ENCODE assay signal across 8 mouse cellular contexts in genomic region chr5:119626662-119627061, GRCm38 (mm10). TPM values are rescaled to one million over a fixed set of nuclear protein-coding genes. Genes with fewer than 3 reads are reported as not detected.
DNase-seq lines count a peak whose midpoint lies in the region; ATAC-seq lines count a peak whose summit lies in the region.

No protein-coding gene starts in this region.

- no peaks in the 10 kb centered on the region for H3K9me3 ChIP-seq in kidney, embryonic 14.5 days (ENCODE audit: control insufficient read depth, low read length)
- no peaks in the 10 kb centered on the region for H3K9me3 ChIP-seq in embryonic facial prominence, embryonic 10.5 days
- H3K9me3 ChIP-seq in midbrain, embryonic 11.5 days (ENCODE audit: control insufficient read depth, low read length) = no peaks in the 10 kb centered on the region

- H3K36me3 ChIP-seq in kidney, embryonic 14.5 days (ENCODE audit: control insufficient read depth, insufficient read depth, low read length) = no peaks in the 10 kb centered on the region
- H3K36me3 ChIP-seq in embryonic facial prominence, embryonic 10.5 days (replicated peaks) = no peaks in the 10 kb centered on the region
- no peaks in the 10 kb centered on the region for H3K36me3 ChIP-seq in midbrain, embryonic 11.5 days (ENCODE audit: control insufficient read depth, insufficient read depth, low read length)

- H3K4me3 ChIP-seq in kidney, embryonic 14.5 days (ENCODE audit: low read length) = peak overlapping the region; percentile 16; the same call in 1 of the 2 replicates
- peak overlapping the region; percentile 50 for H3K4me3 ChIP-seq in embryonic facial prominence, embryonic 10.5 days
- peak overlapping the region; percentile 14 for H3K4me3 ChIP-seq in midbrain, embryonic 11.5 days (ENCODE audit: low read depth, low read length)

- ATAC-seq in kidney, embryonic 14.5 days (ENCODE audit: low FRiP score, low TSS enrichment) = no peak
- ATAC-seq in midbrain, embryonic 11.5 days (ENCODE audit: low FRiP score) = no peak
- ATAC-seq in megakaryocyte, adult 5-6 weeks (ENCODE audit: poor library complexity, severe bottlenecking) = no peak

- no peak overlapping the region for H3K27ac ChIP-seq in kidney, embryonic 14.5 days (ENCODE audit: low read depth, low read length)
- H3K27ac ChIP-seq in embryonic facial prominence, embryonic 10.5 days (replicated peaks) = peak overlapping the region; percentile 80
- no peak overlapping the region for H3K27ac ChIP-seq in midbrain, embryonic 11.5 days (ENCODE audit: low read depth, low read length)

- H3K4me1 ChIP-seq in kidney, embryonic 14.5 days (ENCODE audit: control insufficient read depth, insufficient read depth, low read length) = peaks cover 11% of the 10 kb centered on the region; the same call in 1 of the 2 replicates
- peaks cover 72% of the 10 kb centered on the region for H3K4me1 ChIP-seq in embryonic facial prominence, embryonic 10.5 days
- peaks cover 9% of the 10 kb centered on the region for H3K4me1 ChIP-seq in midbrain, embryonic 11.5 days (ENCODE audit: control insufficient read depth, insufficient read depth, low read length)

- peak overlapping the region; percentile 37 for H3K4me2 ChIP-seq in kidney, embryonic 14.5 days (replicated peaks; ENCODE audit: low read depth, low read length)
- H3K4me2 ChIP-seq in midbrain, embryonic 11.5 days = peak overlapping the region; percentile 33

- 5% methylated on average over 22 of the region's 22 CpGs for WGBS in kidney, embryonic 14.5 days
- 2% methylated on average over 22 of the region's 22 CpGs for WGBS in embryonic facial prominence, embryonic 10.5 days
- WGBS in midbrain, embryonic 11.5 days = under 1% methylated on average over 22 of the region's 22 CpGs

- H3K9ac ChIP-seq in kidney, embryonic 14.5 days (ENCODE audit: low read depth, low read length) = 0 out of 2 replicates have a peak overlapping the region, but pooled peaks have one; percentile 8
- 0 out of 2 replicates have a peak overlapping the region, but pooled peaks have one; percentile 12 for H3K9ac ChIP-seq in midbrain, embryonic 11.5 days (ENCODE audit: low read length)

- H3K27me3 ChIP-seq in kidney, embryonic 14.5 days (ENCODE audit: control insufficient read depth, insufficient read depth, low read length) = peaks cover 25% of the 10 kb centered on the region
- peaks cover 90% of the 10 kb centered on the region for H3K27me3 ChIP-seq in embryonic facial prominence, embryonic 10.5 days (replicated peaks; ENCODE audit: low read depth, poor library complexity, severe bottlenecking)
- peaks cover 48% of the 10 kb centered on the region for H3K27me3 ChIP-seq in midbrain, embryonic 11.5 days (ENCODE audit: control insufficient read depth, insufficient read depth, low read length)

- no peak for DNase-seq in kidney, adult 11 months
- DNase-seq in embryonic facial prominence, embryonic 10.5 days (ENCODE audit: low spot score) = peak; percentile 65
- peak; percentile 28 for DNase-seq in heart, postnatal 4 days
- DNase-seq in midbrain, embryonic 11.5 days (ENCODE audit: low spot score, missing footprints) = peak; percentile 92
- DNase-seq in cerebellum, postnatal 36 days = no peak
- DNase-seq in c-Kit-positive CD71-positive TER-119-positive erythroid progenitor cells, embryonic 14.5 days (ENCODE audit: low spot score) = no peak

RNA-seq across cellular contexts. Expression of gene Tbx3, which starts 43.8 kb away (rescaled TPM):
- 31.7 and 53.3 TPM in 2 replicates for polyA plus RNA-seq in kidney, embryonic 14.5 days (2014; fragmentation: Nextera tagmentation; extraction: Ambion mirVana)
- 58.3 and 64.8 TPM in 2 replicates for polyA plus RNA-seq in embryonic facial prominence, embryonic 10.5 days (2016; fragmentation: Nextera tagmentation; extraction: Ambion mirVana)
- 10 to 100 TPM; 14.4 to 15.8 TPM for total RNA-seq in heart, postnatal 4 days (2021)
- polyA plus RNA-seq in midbrain, embryonic 11.5 days (2014; fragmentation: Nextera tagmentation; extraction: Ambion mirVana) = 1.3 and 1.4 TPM in 2 replicates
- not detected in 2 replicates for total RNA-seq in megakaryocyte, adult 5-6 weeks (2015)
- total RNA-seq in megakaryocyte, adult 5-6 weeks (2017) = not detected in 2 replicates

Comparison
In these comparisons a context has a peak if more than half of its experiments do, and no peak if none do; other contexts are left out.
1. DNase-seq: peak in embryonic facial prominence, embryonic 10.5 days (single experiment), heart, postnatal 4 days (single experiment) and midbrain, embryonic 11.5 days (single experiment); none in kidney, adult 11 months (single experiment), cerebellum, postnatal 36 days (0 of 2) and c-Kit-positive CD71-positive TER-119-positive erythroid progenitor cells, embryonic 14.5 days (single experiment).
2. RNA of gene Tbx3, which starts 43.8 kb away (polyA plus RNA-seq): 58.3 to 64.8 TPM in embryonic facial prominence, embryonic 10.5 days and 31.7 to 53.3 TPM in kidney, embryonic 14.5 days; 1.3 to 1.4 TPM in midbrain, embryonic 11.5 days; every median in the first group is over 10 times any median in the second.
3. Peak in every context shown above with its lines, with median percentiles within 50 percentile points of each other: H3K4me3 ChIP-seq.